Mouse (Mus musculus) liver, adult (tissue): ENCODE results near the gene Pdcd4.

Experiments
- GATA4 ChIP-seq: IDR thresholded peaks from 2 replicates; pipeline ENCODE4 v1.6.1; 2014; ENCODE audit warnings: mild to moderate bottlenecking, low read length; ENCODE audit not compliant: insufficient replicate concordance

Pdcd4 gene

DNA sequence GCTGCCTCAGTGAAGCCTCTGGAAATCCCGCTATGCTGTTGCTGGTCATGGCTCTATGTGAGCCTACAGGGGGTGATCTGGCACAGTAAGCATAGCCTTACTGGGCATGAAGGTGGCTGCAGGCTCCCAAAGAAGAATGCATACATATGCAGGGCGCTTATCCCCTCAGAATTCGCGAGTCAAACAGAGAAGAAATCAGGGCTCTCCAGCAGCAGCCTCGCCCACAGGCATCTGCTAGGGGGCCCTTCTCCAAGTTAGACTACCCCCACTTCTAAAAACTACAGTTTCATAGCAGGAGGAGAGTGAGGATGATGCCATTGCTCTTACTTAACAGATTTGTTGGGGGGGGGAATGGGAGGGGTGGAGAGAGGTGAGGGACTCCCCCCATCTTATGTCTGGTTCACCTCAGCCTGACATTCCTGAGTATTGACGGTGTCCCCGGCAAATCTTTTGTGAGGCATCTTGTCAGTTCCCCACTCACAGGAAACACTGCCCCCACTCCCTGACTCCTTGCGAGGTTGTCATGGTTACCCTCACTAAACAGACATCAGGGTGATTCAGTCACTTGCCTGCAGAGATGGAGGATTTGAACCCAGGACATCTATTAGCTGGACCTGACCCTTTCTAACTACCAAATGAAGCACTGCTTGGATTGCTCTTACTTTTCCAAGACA is 29.3 kb upstream of the Pdcd4 start:
- TF ChIP-seq GATA4 = no peak

DNA sequence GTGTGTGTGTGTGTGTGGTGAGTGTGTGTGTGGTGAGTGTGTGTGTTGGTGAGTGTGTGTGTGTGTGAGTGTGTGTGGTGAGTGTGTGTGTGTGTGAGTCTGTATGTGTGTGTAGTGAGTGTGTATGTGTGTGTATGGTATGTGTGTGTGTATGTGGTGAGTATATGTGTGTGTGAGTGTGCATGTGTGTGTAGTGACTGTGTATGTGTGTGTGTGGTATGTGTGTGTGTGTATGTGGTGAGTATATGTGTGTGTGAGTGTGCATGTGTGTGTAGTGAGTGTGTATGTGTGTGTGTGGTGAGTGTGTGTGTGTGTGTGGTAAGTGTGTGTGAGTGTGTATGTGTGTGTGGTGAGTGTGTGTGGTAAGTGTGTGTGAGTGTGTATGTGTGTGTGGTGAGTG is 24.8 kb upstream of the Pdcd4 start:
- no peak for TF ChIP-seq GATA4

DNA sequence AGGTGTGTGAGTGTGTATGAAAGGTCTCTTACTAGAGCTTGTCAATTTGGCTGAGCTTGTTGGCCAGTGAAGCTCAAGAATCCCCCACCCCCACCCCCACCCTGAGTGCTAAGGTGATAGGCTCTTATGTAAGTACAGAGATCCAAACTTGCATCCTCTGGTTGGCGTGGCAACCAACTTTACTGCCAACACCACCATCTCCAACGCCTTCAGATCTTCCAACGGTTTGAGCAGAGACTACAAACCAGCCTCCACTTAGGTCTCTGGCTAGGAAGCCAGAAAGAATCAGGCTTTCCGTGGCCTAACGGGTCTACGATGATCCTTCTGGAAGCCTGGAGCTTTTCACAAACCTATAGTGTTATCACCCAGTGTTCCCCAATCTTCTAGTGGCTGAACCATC is 23.9 kb upstream of the Pdcd4 start:
- no peak for TF ChIP-seq GATA4

DNA sequence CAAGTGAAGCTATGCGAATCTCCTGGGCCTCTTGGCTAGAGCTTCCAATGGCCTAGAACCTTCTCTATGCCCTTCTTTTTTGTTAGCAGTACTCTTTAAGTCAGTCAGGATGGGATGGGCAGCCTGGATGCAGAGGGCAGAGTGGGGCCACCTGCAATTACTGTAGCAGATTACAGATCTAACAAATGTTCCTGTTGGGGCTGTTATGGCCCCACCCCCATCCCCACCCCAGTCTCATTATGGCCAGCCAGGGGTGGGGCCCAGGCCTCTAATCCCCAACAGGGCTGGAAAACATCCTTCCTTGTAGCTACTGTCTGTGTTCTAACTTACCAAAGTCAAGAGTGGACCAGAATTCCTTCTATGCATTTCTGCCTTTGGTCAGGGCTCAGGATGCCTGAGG is 23.2 kb upstream of the Pdcd4 start:
- no peak for TF ChIP-seq GATA4

DNA sequence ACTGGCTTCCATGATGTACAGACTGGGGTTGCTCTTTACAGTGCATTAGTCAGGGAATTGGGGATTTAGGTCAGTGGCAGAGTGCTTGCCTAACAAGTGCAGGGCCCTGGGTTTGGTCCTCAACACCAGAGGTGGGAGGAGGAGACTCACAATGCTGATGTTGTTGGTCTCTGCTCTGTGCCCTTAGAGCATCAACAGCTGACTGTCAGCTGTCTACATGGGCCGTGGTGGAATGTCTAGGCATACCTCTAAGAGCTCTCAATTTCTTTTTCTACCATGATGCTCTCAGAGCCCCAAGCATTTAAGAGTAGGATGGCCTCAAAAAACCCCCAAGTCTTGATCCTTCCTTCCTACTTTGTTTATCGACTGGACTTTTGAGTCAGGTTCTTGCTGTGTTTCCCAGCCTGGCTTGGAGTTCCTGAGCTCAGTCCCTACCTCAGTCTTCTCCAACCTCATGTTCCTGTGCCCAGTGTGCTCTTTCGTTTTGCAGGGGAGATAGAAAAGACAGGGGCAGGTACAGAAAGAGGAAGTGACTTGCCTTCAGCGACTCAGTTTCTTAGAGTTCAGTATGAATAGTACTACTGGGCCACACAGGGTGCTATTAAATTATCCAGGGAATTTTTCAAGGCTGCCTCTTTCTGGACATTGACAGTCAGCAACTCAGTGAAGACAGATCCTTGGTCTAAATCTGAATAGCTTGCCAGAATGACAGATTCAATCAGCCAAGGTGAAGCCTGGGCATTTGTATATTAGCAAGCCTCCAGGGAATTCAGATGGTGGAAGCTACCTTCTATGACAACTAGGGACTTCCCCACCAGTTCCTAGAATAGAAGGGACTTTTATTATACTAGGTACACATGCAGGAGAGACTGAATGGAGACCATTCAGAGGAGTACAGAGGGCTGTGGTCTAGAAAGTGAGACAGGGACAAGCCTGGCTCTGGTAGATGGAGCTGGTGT is 22.3 kb upstream of the Pdcd4 start:
- no peak for TF ChIP-seq GATA4

DNA sequence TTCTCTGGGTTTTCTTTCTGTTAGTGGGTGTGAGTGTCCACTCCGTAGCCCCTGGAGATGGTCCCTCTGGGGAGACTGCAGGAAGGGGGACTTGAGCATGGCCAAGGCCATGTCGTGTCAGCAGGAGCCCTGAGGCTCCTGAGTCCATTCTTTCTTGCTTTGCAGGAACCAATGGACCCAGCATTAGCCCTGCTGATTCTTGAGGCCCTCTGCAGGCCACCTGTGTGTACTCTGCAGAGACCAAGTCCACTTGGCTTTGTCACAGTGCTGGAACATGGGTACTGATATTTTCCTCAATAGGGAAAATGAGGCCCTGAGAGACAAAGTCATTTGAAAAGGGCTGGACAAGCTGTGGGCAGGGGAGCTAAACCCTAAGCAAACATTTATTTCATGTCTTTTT is 21.5 kb upstream of the Pdcd4 start:
- no peak for TF ChIP-seq GATA4

DNA sequence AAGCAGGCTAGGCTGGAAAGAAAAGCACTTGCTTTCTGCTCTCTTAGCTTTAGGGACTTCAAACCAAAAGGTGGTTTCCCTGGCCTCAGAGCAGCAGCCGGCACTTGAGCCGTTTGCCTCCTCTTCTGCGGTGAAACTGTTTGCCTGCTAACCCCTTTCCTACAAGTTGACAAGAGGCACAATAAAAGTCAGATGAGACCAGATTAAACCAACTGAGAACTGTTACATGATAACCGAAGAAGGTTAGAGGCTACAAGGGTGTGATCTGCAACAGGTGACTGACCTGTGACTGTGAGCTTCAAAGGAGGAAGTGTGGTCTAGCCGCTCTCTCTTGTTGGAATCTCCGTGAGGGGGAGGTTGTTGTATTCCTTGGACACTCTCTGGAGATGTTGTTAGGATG is 20.5 kb upstream of the Pdcd4 start:
- no peak for TF ChIP-seq GATA4

DNA sequence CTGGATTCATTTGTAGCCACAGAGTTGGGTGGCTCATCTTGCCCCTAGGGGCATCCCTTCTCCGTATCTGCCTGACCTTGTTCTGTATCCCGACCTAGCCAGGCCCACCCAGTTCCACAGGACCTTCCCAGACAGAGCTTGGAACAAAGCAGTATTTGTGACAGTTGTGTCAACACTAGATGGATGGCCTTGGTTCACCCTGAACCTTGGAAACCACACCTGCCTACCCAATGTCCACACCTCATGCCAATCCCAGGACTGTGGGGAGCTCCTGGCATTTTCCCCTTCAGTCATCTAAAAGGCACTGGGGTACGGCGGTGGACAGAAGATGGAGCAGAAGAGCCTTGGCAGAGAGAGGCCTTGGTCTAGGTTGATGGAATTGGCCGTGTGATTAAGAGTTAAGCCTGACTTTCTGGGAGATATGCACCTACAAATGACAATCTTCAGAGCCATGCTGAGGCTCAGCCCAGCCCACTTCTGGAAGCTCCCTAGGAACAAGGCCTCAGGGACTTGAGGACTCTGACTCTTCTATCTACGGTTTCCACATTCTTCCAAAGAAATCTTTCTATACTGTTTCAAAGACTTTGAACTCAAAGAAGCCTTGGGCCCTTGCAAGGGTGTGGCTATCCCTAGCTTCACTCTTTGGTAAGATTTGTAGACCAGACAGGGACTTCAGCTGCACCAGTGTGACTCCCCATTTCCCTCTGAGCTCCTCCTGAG is 18.9 kb upstream of the Pdcd4 start:
- no peak for TF ChIP-seq GATA4

DNA sequence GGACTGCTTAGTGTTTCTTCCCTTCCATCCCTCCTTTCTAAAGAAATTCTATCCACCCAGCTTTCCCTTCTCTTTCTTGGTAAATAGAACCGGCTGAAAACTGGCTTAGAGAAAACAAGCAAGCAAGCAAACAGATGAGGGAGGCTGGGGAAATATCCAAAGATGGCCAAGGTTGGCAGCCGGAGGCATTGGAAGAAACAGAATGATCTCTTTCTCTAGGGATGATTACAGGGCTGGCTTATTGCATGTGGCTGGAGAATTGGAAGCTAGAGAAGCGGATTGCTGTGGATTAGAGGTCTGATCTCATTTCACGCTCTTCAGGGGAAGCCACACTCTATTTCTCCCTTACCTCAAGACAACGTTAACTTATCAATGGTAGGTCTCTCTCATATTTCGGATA is 16.8 kb upstream of the Pdcd4 start:
- TF ChIP-seq GATA4 = no peak

DNA sequence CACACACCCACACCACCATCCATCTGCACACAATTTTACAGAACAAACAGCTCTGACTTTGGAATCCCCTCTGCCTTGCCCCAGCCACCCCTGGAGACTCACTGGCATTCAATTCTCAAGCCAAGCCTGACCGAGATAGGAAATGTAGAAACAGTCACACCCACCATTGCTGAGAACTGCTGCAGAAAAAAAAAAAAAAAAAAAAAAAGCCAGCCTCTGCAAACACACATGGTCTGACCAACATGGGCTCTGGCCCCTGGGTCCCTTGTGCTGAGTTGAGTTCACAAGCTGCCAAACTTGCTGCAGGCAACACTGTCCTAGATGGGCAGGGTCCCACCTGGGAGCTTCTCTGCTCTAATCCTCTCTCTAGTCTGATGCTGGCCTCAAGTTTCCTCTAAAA is 14.3 kb upstream of the Pdcd4 start:
- no peak for TF ChIP-seq GATA4

DNA sequence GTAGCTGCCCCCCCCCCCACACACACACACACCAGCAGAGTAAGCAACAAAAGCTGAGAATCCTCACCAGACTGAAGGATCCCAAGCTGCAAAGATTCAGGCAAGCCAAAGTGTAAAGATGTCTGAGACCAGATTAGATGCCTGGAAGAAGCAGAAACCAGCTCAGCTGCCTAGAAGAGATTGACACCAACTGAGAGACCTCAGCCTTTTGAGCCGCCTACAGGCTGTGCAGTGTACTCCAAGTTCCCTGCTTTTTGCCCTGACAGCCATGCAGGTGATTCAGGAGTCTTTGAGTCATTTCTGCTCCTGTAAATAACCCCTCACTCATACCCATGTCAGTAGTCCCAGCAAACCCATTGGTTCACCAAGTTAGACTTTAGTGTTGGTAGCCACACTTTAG is 11.6 kb upstream of the Pdcd4 start:
- no peak for TF ChIP-seq GATA4

DNA sequence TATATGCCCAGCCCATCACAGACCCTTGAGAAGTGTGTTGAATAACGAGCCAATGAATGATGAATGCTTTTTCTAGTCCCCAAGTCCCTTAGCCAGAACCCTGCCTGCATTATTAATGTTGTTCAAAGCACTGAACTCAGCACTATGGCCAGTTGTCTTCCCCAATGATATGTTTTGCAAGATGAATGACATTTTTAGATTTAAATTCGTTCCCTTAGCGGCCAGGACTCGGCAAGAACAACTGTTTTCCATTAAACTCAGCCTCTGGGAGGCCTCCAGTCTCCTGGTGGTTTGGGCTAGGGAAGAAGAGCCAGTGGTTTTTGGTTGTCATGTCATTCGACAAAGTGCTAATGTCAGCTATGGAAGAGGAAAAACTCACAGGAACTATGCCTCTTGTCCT is 10.2 kb upstream of the Pdcd4 start:
- TF ChIP-seq GATA4 = no peak

DNA sequence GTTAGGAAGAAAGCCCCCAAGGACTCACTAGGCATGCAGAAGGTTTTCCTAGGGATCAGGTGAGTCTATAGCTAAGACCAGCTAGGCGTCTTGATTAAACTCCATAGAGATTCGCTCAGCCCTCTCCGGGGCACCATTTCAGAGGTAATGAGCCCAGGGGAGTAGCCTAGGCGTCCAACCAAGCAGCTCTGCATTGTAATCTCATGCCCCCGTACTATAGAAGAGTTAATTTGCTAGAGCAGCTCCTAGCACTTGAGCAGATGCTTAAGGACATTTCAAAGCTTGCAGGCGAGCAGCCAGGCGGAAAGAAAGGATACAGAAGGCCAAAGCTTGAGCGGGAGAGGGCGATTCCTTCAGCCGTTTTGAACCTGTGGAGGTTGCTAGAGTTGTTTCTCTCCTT is 6.6 kb upstream of the Pdcd4 start:
- TF ChIP-seq GATA4 = no peak

DNA sequence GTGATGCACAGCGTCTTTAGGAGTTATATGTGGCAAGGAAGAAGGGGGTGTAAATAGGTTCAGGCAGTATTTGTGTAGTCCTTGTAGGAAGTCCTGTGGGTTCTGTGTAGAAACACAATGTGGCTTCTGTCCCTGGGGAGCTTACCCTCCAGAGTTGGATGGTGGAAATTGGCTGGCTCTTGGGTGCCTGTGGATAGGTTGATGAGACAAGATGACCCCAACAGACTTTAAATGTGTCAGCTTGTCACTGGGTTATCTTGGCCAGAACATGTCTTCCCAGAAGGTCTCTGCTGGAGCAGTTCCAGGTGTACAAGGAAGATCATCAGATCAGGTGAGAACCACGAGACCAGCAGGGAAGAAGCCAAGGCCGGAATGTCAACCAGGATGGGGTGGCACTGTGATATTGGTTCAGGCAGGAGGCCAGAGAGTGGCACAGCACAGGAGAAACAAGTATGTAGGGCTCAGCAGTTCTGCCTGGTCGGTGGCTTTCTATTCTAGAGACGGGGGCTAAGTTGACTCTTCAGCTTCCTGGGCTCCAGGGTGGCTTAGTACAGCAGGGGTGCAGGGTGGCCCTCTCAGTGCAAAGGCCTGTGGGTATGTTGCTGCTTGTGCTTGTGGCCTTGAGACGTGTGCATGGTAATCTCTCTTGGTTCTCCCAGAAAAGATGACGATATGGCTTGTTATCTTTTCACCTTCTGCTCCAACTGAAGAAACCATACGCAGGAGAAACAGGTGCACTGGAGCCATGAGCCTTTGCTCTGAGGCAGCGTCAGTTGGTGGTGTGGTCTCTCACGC is 5.3 kb upstream of the Pdcd4 start:
- no peak for TF ChIP-seq GATA4

DNA sequence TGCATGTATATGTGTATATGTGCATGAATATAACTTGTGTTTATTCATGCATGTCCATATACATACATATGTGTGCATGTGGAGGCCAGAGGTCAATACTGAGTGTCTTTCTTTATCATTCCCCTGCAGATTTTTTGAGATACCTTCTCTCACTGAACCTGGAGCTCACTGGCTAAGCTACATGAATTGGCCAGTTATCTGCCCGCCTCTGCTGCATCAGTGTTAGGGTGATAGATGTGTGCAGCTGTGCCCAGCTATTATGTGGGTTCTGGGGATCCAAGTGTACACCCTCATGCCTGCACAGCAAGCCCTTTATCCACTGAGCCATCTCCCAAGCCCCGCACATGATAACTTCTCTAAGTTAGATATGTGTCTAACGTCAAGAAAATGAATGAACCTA is 4.2 kb upstream of the Pdcd4 start:
- TF ChIP-seq GATA4 = no peak
